Mouse (Mus musculus) CD4-positive naive resting alpha-beta T cell, adult 57 days (primary cell): ENCODE measurements around the gene Fam124a. TPM values are rescaled to one million over a fixed set of nuclear protein-coding genes. Genes with fewer than 3 reads are reported as not detected.

Experiments
- total RNA-seq: library from RNA; stranded (reverse); gene quantifications from one replicate; pipeline ENCODE4 v1.2.4, GENCODE M21; 2023

Gene Fam124a
- 0.83 TPM for total RNA-seq

DNA sequence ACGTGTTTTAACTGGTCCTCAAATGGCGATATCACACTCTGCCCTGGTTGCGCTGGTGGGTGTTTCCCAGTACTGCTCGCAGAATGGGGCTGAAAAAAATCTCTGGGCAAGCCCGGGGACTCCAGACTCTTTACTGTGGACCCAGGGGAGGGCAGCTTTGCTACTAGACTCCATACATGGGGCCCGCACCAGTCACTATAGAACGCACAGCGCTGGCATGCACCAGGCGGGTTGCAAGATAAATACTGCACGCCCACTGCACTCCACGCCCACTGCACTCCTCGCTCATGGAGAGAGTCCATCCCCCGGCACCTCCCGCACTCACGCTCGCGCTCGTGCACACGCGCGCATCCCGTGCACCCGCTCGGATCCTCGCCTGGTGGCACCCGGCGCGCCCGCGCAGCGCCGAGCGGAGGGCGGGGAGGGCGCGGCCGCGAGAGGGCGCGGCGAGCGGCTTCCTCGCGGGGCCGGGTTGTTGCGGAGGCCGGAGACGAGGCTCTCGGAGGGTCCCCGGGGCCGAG, at the start of gene Fam124a:
Fam124a (plus strand) TSS at position 429 of the 521 bp plus-strand sequence.

DNA sequence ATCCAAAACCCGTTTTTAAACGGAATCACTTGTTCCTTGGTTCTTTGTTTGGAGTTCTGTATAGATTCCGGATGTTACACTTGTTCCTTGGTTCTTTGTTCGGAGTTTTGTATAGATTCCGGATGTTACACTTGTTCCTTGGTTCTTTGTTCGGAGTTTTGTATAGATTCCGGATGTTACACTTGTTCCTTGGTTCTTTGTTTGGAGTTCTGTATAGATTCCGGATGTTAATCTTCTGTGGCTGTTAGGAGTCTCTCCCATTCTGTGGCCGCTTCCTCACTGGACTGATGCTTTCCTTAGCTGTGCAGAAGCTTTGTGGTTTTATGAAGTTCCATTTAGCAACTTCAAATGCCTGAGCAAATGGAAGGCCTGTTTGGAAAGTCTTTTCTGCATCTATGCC, 11.3 kb downstream of the Fam124a start, which contains the start of gene Gm4131:
Gm4131 (minus strand) TSS at position 101 of the 400 bp plus-strand sequence.

Other genes starting within 250 kb of the Fam124a start
- not detected for gene Gucy1b2, start 99.4 kb upstream of the Fam124a start, total RNA-seq
- gene Gm4131, start 11.2 kb downstream of the Fam124a start, total RNA-seq, result not detected
- not detected for gene Serpine3, start 107.9 kb downstream of the Fam124a start, total RNA-seq
- gene Ints6, start 205.4 kb downstream of the Fam124a start, total RNA-seq, result 86.7 TPM